Mouse (Mus musculus) heart, adult 2 months (tissue): Measurements from ENCODE around the gene Rsph14.

Source experiments
- CTCF ChIP-seq: fragments of 200-600 bp; IDR thresholded peaks from 2 replicates; pipeline ENCODE4 v1.8.1; 2022; ENCODE audit warnings: antibody characterized with exemption, mild to moderate bottlenecking, moderate library complexity
- EP300 ChIP-seq: fragments of 200-500 bp; IDR thresholded peaks from 2 replicates; pipeline ENCODE4 v1.6.1; 2011; ENCODE audit warnings: low read depth, low read length, control low read depth; ENCODE audit not compliant: insufficient read depth
- POLR2A ChIP-seq: fragments of 200-500 bp; IDR thresholded peaks from 2 replicates; pipeline ENCODE4 v1.6.1; 2011; ENCODE audit warnings: mild to moderate bottlenecking, low read depth, low read length, control low read depth; ENCODE audit not compliant: insufficient read depth

DNA sequence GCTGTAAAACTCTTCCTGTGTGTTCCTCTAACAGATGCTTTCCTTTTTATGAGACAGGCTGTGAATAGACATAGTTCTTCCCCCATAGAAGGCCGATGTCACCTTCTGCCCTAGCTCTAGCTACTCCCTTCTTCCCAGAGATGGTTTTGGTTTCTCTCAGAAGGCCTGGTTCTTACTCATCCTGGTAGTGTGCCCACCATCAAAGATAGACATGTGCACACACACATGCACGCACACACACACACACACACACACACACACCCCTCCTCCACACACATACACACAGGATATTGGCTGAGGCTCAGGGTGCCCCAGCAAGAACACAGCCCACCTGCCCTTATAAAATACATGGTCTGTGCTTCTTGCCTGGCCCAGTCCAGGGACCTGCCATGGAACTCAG lies 63.1 kb downstream of the Rsph14 start:
- TF ChIP-seq CTCF (no peak), POLR2A (no peak), EP300 (no peak)
